Mouse (Mus musculus) mouse embryonic stem cell (cell line): Measurements from ENCODE around the gene Ttc6.

Experiments used
- in situ Hi-C, 2 experiments: fragments of 300-500 bp; cut with MboI; formaldehyde crosslinking; loops; 1 replicate in 1 of 2; 3 replicates in 1 of 2; pipeline ENCODE4 v1.14.3; 2019 to 2020; ENCODE audit warnings: low sequenced_read_pairs in 2 of 2, low pct_unique_long_range_greater_than_20kb in 1 of 2, mixed read lengths in 1 of 2; ENCODE audit not compliant: unreplicated experiment in 1 of 2

Ttc6 gene

DNA sequence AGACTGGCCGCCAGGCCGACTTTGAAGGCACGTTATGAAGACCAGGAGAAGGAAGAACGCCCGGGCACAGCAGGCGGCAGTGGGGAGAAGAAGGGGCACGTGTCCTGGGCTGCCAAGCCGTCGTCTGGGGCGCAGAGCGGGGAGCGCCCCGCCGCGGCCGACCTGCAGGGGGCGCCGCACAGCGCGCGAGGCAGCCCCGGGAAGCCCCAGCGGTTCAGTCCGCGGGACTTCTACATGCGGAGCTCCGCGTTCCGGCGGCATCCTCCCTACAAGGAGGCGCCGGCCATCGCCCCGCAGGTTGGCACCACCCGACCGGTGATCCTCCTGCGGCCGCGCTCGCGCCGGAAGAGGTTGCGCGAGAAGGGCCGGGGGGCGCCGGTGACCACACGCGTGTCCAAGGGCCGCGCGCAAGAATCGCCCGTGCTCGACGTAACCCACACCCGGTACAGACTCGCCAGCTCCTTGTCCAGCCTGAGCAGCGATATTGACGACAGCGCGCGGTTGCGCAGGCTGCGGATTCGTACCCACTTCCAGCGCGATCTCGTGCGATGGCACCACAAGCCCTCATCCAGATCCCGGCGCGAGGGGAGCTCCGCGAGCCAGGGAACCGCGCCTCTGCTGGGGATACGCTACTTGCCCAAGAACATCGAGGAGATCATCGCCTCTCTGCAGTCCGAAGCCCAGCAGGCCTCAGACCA is 12.2 kb downstream of the Ttc6 start:
- in situ Hi-C loops = no loop called here

DNA sequence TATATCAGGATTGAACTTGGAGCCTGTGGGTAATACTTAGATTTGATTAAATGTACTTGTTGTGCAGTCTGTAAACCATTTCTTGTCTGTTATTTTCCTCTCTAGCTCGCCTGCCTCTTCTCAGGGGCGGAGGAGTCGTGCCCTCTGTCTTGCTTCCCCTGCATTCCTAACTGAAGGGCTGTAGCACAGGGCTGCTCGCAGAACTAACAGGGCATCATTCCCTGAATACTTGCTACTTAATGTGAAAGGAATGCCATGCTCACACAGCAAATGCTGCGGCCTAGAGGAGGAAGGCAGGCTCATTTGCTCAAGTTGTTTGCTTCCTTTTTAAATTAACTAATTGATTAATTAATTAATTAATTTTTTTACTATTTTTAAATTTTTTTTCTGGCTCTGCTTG is 43.7 kb downstream of the Ttc6 start:
- in situ Hi-C loops = no loop called here

DNA sequence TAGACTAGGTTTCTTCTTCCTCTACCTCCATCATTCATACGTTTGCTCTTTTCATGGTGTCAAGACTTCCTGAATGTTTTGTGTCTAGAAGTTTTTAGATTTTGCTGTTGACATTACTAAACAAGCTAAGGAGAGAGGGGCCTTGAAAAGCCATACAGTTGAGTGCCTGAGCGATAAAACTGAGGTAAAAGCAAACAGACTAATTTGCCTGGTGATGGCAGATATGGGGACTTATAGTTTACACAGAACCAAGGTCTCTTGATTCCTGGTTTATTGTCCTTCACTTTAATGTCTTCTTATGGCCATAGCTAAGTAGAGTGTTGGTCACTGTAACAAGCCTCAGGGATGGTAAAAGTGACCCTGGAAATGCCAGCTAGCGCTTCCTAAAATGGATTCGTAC is 51.2 kb downstream of the Ttc6 start:
- in situ Hi-C loops = no loop called here

DNA sequence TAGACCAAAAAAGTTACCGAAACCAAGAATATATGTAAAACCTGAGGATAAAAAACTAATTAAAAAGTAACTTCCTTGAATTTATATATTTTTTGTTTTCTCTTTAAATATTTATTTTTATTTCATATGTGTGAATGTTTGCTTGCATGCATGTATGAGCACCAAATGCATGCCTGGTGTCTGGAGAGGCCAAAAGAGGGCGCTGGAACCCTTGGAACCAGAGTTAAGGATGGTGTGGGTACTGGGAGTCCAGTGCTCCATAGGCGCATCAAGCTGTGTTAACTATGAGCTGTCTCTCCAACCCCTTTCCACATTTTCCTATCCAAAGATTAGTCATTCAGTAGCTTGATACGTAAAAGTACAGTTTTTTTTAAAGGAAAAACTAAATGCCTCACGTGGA is 58.1 kb downstream of the Ttc6 start:
- in situ Hi-C loops = no loop called here

DNA sequence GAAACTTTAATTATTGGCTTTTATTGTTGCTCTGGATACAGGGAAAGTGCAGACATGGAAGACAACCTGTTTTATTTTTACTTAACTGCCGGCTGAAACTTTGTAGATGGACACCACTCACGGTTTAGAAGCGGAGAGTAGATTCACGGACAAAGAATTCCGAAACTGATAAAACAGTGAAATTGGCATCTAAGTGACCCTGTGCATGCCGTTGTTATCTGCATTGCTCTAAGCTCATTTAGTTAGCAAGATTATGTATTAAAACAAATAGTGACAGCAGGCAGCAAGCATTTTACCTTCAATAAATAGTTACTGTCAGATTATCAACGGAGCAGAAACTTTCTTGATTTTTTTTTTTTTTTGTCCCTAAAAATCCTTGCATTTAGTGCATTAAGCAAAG is 59.4 kb downstream of the Ttc6 start:
- in situ Hi-C loops = no loop called here

DNA sequence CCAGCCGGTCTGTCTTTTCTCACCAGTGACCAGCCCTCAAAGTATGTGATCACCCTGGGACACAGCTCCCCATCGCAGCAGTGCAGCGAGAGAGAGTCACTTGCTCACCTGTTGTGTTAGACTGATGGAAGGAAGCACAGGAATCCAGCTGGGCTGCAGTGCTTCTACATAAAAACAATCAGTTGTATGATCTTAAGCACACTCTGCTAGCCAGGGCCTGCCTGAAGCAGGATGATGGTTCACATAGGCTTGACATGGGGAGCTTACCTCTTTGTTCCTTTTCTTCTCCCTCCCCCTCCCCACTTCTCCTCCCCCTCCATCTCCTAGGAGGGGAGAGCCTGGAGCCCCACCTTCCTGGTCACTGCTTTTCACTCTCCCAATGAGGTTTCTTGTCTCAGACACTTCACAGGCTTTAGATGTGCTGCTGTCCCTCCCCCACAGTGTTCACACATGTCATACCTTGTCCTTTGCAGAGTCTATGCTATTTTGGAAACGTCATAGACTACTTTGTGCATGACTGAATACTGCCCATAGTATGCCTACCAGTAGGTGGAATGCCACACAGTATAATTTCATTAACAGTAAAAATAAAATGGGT is 60.2 kb downstream of the Ttc6 start:
- in situ Hi-C loops = no loop called here

DNA sequence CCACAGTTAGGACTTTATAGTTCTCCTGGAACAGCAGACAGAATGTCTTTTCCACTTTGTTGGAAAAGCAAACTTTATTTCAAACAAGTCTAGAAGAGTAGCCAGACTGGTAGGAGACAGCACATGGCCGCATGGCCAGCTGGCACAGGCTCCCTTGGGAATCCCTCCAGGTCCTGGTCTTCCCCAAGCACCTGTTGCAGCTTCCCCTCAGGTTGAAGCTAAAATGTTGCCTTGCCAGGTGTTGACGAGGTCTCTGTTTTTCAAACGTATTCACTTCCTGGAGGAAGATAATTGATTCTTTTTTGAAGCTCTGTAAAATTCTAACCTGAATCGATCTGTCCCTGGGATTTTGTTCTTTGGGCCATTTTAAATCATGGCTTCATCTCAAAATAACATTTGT is 86.1 kb downstream of the Ttc6 start:
- in situ Hi-C loops = no loop called here

DNA sequence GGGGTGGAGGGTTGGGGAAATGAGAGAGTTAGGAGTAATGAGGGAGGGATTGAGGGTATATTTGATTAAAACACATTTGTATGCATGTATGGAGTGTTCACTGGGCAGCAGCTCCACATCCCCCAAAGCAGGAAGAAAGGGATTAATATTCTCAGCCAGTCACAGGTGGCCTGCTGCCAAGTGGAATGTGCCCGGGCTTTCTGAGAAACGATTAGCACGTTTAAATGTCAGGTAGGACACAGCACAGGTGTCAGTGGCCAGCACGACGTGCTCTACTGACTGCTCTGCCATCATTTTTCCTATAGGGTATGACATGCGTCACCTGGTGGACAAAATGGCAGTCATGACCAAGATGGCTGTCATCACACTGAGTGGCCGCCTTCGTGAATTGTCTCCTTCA is 86.8 kb downstream of the Ttc6 start:
- in situ Hi-C loops = no loop called here

DNA sequence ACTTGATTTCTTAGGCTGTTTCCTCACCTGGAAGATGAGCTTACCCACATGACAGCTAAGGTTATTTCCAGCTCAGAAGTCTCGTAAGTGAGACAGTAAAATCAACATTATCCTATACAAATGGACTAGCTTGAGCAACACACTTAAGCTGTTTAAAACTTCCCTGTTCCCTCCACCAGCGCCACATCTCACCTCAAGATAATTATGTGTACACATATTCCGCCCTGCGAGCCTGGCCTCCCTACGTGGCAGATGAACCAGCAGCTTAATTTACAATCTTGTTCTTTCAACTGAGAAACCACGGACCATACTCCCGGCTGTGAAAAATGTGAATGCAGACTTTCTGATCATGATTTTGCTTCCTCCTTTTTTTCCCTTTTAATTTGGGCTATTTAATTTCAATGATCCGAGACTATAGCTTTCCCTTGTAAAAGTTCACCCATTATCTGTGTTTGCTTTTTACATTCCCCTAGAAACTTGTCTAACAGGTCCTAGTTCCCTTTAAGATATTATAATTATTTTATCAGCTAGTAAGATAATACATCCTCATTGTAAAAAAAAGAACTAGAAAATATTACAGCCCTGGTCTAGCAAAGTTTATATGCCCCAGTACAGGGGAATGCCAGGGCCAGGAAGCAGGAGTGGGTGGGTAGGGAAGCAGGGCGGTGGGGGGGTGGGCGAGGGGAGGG is 99.2 kb downstream of the Ttc6 start:
- in situ Hi-C loops = no loop called here

DNA sequence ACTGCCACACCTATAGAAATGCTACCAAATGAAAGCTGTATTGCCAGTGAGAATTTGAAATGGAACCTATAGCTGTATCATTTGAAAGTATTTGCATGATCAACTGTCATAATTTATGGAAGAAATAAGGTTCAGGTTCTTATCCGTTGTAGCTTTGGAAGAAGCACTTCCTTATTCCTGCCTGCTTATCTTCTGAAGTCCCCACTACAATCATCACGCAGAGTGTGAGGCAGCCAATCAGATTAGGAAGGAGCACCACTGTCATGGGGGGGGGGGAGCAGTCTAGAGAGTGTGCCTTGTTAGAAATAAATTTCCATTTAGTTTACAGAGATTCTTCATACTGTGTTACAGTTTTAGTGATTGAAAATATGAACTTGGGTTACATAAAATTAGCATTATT is 108.5 kb downstream of the Ttc6 start:
- in situ Hi-C loops = no loop called here

DNA sequence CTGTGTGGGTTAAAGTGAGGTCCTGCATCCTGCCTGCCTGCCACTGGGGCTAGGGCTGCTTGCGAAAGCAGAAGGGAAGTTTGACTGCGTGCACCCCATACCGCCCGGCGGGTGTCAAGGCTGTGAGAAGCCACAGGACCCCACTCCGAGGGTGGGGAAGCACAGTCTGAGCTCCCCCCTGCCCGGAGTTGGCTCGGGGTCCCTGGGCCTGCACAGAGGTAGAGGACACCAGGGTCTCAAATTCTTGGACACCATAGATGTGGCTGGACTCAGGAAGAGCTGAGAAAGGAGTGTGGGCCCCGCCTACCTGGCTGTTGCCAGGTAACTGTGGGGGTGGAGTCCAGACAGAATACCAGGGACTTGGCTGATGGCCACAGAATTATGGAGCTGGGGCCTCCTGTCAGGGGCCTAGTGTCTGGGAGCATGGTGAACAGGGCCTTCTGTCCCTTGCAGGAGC is 121.1 kb downstream of the Ttc6 start:
- in situ Hi-C loops = no loop called here

DNA sequence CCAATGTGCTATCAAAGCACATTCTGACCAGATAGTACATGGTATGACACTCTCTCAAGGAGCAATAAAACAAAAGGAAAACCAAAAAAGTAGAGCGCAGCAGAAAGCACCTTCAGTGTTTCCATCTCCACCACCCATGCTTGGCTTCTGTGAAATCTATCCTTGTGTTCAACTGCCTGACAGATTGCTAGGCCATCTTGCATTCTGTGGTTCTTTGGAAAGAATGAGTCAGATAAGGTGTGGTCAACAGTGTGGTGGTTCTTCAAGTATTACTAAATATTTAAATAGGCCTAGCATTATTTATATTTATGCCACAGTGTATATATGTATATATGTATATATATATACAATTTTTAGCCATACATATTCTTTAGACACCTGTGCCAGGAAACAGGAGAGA is 146.1 kb downstream of the Ttc6 start:
- in situ Hi-C loops = no loop called here

DNA sequence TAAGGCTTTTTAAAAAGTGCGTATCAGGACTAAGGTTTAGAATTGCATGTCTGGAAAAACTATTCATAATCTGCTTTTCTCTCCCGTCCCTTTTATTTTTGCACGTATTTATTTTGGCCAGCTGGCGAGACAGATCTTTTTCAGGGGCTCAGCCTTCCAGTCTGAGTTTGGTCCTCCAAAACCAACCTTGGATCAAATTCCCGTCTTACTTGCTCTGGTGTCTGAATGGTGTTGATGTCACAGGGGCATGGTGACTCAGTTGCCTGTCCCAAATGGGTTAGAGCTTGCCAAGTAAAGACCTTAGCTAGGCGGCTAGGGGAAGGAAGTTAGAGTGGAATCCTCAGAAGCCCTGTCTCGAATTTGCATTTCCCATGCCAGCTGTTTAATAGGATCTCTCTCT is 200.8 kb downstream of the Ttc6 start:
- in situ Hi-C loops = no loop called here

DNA sequence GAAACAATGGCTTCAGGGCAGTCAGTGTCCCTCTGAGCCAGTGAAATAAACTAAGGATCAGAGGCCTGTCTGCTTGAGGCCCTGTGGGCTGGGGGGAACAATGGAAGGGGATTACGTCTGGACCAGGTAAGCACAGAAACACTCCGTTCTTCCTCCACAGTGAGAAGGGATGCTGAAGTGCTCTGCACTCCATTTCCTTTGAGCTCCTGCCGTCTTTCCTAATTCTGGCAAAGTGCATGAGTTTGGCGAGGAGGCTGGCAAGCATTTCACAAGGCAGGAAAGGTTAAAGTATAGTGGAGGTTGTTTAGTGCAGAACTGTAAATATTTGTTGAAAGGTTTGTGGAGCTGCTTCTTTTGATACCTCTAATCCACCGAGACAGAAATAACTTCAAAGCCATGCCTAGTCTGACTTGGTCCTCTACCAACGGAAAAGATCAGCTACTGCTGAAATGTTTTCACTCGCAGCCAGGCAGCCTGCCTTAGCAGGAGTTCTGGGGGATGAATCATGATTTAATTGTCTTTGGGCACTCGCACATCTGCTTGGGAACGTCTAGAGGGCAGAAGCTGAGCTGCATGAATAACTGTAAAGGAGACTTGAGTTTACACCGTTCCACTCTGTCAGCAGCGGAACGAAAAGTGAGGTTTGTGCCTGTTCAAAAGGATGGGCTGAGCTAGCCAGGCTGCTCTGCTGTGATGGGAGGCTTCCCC is 212.5 kb downstream of the Ttc6 start:
- in situ Hi-C loops = loop anchor here in 1 of 2 experiments (25.0 kb wide), 1 partner anchor 489 kb away; no protein-coding TSS in a partner anchor

DNA sequence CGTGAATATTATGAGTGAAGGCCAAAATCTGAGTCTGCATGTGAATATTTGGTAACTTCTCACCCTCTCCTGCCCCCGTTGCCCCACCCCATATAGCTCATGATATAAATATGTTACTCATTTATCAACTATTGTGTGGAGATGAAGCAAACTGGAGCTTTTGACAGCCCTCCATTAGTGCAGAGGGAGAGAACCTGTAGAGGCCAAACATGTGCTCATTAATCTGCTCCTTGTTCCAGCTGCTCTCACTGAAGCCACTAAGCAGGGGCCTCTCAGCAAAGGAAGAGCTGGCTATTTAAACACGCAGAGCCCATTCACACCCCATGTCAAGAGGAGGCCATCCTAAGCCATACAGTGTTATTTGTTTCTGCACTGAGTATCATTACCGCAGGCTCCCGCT is 218.0 kb downstream of the Ttc6 start:
- in situ Hi-C loops = loop anchor here in 1 of 2 experiments (25.0 kb wide), 1 partner anchor 495 kb away; no protein-coding TSS in a partner anchor

DNA sequence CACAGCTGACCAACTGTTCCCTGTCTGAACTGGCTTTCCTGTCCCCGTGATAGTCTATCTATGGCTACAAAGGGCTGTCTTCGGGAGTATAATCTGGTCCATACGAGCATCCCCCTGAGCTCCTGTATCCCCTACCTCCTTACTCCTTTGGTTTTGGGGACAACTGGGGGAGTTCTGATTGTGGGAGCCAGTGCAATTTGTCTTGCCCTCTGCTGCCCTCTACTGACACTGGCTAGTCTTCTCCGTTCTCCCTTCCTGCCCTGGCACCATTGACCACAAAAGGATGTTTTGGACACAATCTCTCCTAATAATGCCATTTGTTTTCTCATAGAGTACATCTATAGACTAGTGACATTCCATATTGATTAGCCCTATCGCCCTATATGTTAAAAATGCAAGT is 223.6 kb downstream of the Ttc6 start:
- in situ Hi-C loops = loop anchor here in 1 of 2 experiments (25.0 kb wide), 1 partner anchor 500 kb away; no protein-coding TSS in a partner anchor
